Mouse (Mus musculus) cerebellum, adult 11 months (tissue): Measurements from ENCODE around the gene Olfr543.

ENCODE experiments used
- DNase-seq: peaks from one replicate; pipeline ENCODE4 v3.0.0; 2022

Olfr543 gene

GRCm38 (mm10) chr7:102472675-102473074 lies 8.8 kb downstream of the Olfr543 start:
- no peak for DNase-seq

GRCm38 (mm10) chr7:102467566-102467965 lies 13.9 kb downstream of the Olfr543 start:
- no peak for DNase-seq

- DNase-seq, result no peak
These were observed 22.7 kb downstream of the Olfr543 start for GRCm38 (mm10) chr7:102458618-102459380.

GRCm38 (mm10) chr7:102446438-102446837 lies 35.0 kb downstream of the Olfr543 start:
- DNase-seq, result no peak

- no peak for DNase-seq
These were observed 37.2 kb downstream of the Olfr543 start for GRCm38 (mm10) chr7:102444301-102444700.

GRCm38 (mm10) chr7:102442432-102442831 lies 39.0 kb downstream of the Olfr543 start:
- DNase-seq, result no peak

GRCm38 (mm10) chr7:102441657-102442391 lies 39.7 kb downstream of the Olfr543 start, which contains the start of gene Rrm1:
Gene Rrm1, plus strand, starts transcription at chr7:102441695.
- peak; percentile 92 for DNase-seq

GRCm38 (mm10) chr7:102440822-102441656 lies 40.4 kb downstream of the Olfr543 start:
- no peak for DNase-seq

GRCm38 (mm10) chr7:102434344-102434743 lies 47.1 kb downstream of the Olfr543 start:
- no peak for DNase-seq
